Mouse (Mus musculus) liver, postnatal 0 days (tissue): ENCODE data around the gene Otub1. TPM values are rescaled to one million over a fixed set of nuclear protein-coding genes. Genes with fewer than 3 reads are reported as not detected.

Experiments
- ATAC-seq: fragments of 200-750 bp; cut with Nextera tagmentation; 2 replicates; pipeline ENCODE4 v1.8.0; 2017; ENCODE audit warnings: mild to moderate bottlenecking, moderate library complexity
- DNase-seq: peaks from one replicate; pipeline ENCODE4 v3.0.0-alpha.2; 2016
- H3K27ac ChIP-seq: fragments of 300-500 bp; sonication (generic); 2 replicates; pipeline ENCODE4 v1.5.1; 2014; ENCODE audit warnings: antibody characterized with exemption, moderate library complexity, mild to moderate bottlenecking, low read depth
- H3K27me3 ChIP-seq: fragments of 300-500 bp; sonication (generic); 2 replicates; pipeline ENCODE4 v1.6.1; 2014; ENCODE audit warnings: low read length, control low read depth, mixed read lengths; ENCODE audit not compliant: insufficient read depth
- H3K36me3 ChIP-seq: fragments of 300-500 bp; sonication (generic); replicated peaks from 2 replicates; pipeline ENCODE4 v1.6.1; 2014; ENCODE audit warnings: mild to moderate bottlenecking, control low read depth, low read length, moderate library complexity, mixed read lengths; ENCODE audit not compliant: insufficient read depth
- H3K4me1 ChIP-seq: fragments of 300-500 bp; sonication (generic); 2 replicates; pipeline ENCODE4 v1.6.1; 2014; ENCODE audit warnings: antibody characterized with exemption, mild to moderate bottlenecking, control low read depth; ENCODE audit not compliant: insufficient read depth
- H3K4me2 ChIP-seq: fragments of 300-500 bp; sonication (generic); 2 replicates; pipeline ENCODE4 v1.6.1; 2014; ENCODE audit warnings: low read depth, mild to moderate bottlenecking, low read length, moderate library complexity, mixed read lengths
- H3K4me3 ChIP-seq: fragments of 300-500 bp; sonication (generic); 2 replicates; pipeline ENCODE4 v1.5.1; 2014; ENCODE audit warnings: low read depth, low read length
- H3K9ac ChIP-seq: fragments of 300-500 bp; sonication (generic); replicated peaks from 2 replicates; pipeline ENCODE4 v1.6.1; 2014; ENCODE audit warnings: mild to moderate bottlenecking, moderate library complexity
- H3K9me3 ChIP-seq: fragments of 300-500 bp; sonication (generic); 2 replicates; pipeline ENCODE4 v1.6.1; 2016; ENCODE audit warnings: mild to moderate bottlenecking, control low read depth, low read length, mixed read lengths
- CTCF ChIP-seq: sonication (generic); IDR thresholded peaks from 2 replicates; pipeline ENCODE4 v1.5.1; 2016; ENCODE audit warnings: antibody characterized with exemption, low read depth
- EP300 ChIP-seq: IDR thresholded peaks from 2 replicates; pipeline ENCODE4 v1.6.1; 2016; ENCODE audit warnings: antibody characterized with exemption, low read depth, mild to moderate bottlenecking
- WGBS: fragments of 180-500 bp; shearing (Covaris S2); extraction: QIAGEN DNeasy Blood & Tissue Kit; methylation state at CpG from one replicate; pipeline ENCODE4 v1.1.7; 2014; ENCODE audit not compliant: insufficient replicate concordance; 5-methylcytosine and 5-hydroxymethylcytosine counted together
- polyA plus RNA-seq: library from polyadenylated mRNA; unstranded; fragments of >200 nt; fragmentation: Nextera tagmentation; extraction: Ambion mirVana; gene quantifications from 2 replicates; pipeline ENCODE4 v1.2.1, GENCODE M21; 2015

Otub1 gene
- polyA plus RNA-seq, 1 experiment from 2014 or later: 57.9 TPM

GRCm38 (mm10) chr19:7166200-7166711 lies 39.9 kb downstream of the Otub1 start:
- Histone ChIP-seq H3K9me3 (no peaks in the 10 kb centered on the region), H3K4me3 (peak overlapping the region; percentile 53), H3K9ac (no peak overlapping the region), H3K27me3 (peaks cover 49% of the 10 kb centered on the region), H3K27ac (no peak overlapping the region), H3K36me3 (no peaks in the 10 kb centered on the region), H3K4me2 (peak overlapping the region; percentile 79), H3K4me1 (peaks cover 9% of the 10 kb centered on the region; the same call in 1 of the 2 replicates)
- DNase-seq (no peak), ATAC-seq (no peak)
- 6% methylated on average over 10 of the region's 15 CpGs for whole genome bisulfite sequencing
- TF ChIP-seq CTCF: no peak
- TF ChIP-seq EP300: no peak

DNA sequence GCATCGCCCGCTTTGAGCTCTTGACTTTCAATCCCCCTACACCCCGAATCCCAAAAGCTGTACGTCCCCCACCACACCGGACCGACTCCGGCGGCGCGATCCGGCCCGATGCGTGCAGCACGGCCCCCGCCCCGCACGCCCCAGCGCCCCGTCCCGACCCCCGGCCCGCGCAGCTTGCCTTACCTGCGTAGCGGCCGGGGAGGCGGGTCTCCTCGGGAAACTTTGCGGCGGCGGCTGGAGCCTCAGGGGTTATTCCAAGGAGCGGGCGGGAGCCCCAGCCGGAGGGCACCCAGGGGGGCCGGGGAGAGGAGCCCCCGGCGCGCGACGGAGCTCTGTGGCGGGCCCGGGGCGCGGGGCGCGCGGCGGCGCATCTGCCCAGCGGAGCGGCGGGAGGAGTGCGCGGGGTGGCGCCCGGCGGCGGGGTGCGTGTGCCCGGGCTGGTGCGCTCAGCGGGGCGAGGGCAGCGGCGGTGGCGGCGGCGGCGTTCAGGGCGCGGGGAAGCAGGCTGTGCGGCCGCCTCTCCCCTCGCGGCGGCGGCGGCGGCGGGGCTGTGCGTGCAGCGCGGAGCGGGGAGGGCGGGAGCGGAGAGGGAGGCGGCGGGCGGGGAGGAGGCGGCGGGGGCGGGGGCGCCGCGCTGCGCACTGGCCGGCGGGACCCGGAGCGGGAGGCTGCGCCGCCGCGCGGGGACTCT lies 40.5 kb downstream of the Otub1 start:
- 0 out of 2 replicates have a peak, but pooled peaks have one; percentile 13 for ATAC-seq
- H3K27me3 ChIP-seq: peaks cover 49% of the 10 kb centered on the region
- H3K4me2 ChIP-seq: peak overlapping the region; percentile 79
- no peaks in the 10 kb centered on the region for H3K36me3 ChIP-seq
- no peak overlapping the region for H3K27ac ChIP-seq
- no peaks in the 10 kb centered on the region for H3K9me3 ChIP-seq
- no peak overlapping the region; the same call in none of the 2 replicates for H3K9ac ChIP-seq
- H3K4me1 ChIP-seq: peaks cover 9% of the 10 kb centered on the region; the same call in 1 of the 2 replicates
- WGBS: 1% methylated on average over 27 of the region's 105 CpGs
- no peak for DNase-seq
- peak overlapping the region; percentile 53 for H3K4me3 ChIP-seq
- TF ChIP-seq CTCF (no peak), EP300 (no peak)

GRCm38 (mm10) chr19:7164820-7165323 lies 41.2 kb downstream of the Otub1 start:
- no peak overlapping the region for H3K27ac ChIP-seq
- H3K27me3 ChIP-seq: peaks cover 49% of the 10 kb centered on the region
- no peaks in the 10 kb centered on the region for H3K9me3 ChIP-seq
- ATAC-seq: 0 out of 2 replicates have a peak, but pooled peaks have one; percentile 23
- no peak for TF ChIP-seq EP300
- no peak for TF ChIP-seq CTCF
- H3K4me1 ChIP-seq: peaks cover 13% of the 10 kb centered on the region
- H3K36me3 ChIP-seq: no peaks in the 10 kb centered on the region
- peak overlapping the region; percentile 79 for H3K4me2 ChIP-seq
- peak overlapping the region; percentile 22; the same call in 1 of the 2 replicates for H3K9ac ChIP-seq
- WGBS: 1% methylated on average over 35 of the region's 35 CpGs
- H3K4me3 ChIP-seq: peak overlapping the region; percentile 53
- DNase-seq: no peak

DNA sequence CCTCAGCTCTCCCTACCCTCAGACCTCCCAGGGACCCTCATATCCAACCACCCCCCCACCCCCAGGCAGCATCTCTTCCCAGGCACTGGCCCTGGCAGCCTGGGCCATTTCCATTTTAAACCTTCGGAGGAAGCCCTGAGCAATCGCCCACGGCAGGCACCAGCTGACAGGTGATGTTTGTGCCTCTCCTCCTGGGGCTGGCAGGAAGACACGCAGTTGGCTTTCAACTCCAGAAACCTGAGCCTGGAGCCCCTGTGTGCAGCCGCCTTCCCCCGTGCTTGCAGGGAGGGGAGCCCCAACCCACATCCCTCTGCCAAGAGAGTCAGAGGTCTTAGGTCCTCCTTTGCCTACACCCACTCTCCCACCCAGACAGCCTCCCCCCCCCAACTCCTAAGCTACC lies 41.9 kb downstream of the Otub1 start:
- TF ChIP-seq EP300 (no peak), CTCF (no peak)
- ATAC-seq (no peak), DNase-seq (no peak)
- H3K4me3 ChIP-seq: no peak overlapping the region
- WGBS: 11% methylated on average over 6 of the region's 6 CpGs
- H3K27ac ChIP-seq: no peak overlapping the region
- H3K4me2 ChIP-seq: peak overlapping the region; percentile 79; the same call in 1 of the 2 replicates
- H3K36me3 ChIP-seq: no peaks in the 10 kb centered on the region
- H3K9ac ChIP-seq: no peak overlapping the region
- H3K27me3 ChIP-seq: peaks cover 49% of the 10 kb centered on the region
- H3K4me1 ChIP-seq: peaks cover 13% of the 10 kb centered on the region
- no peaks in the 10 kb centered on the region for H3K9me3 ChIP-seq

GRCm38 (mm10) chr19:7161064-7161463 lies 45.1 kb downstream of the Otub1 start:
- no peak overlapping the region for H3K9ac ChIP-seq
- no peak for DNase-seq
- TF ChIP-seq CTCF (no peak), EP300 (no peak)
- peaks cover 13% of the 10 kb centered on the region for H3K4me1 ChIP-seq
- H3K36me3 ChIP-seq: no peaks in the 10 kb centered on the region
- no peak overlapping the region for H3K4me3 ChIP-seq
- no peak overlapping the region for H3K4me2 ChIP-seq
- WGBS: 69% methylated on average over 3 of the region's 3 CpGs
- H3K27ac ChIP-seq: no peak overlapping the region
- no peaks in the 10 kb centered on the region for H3K9me3 ChIP-seq
- ATAC-seq: no peak
- peaks cover 31% of the 10 kb centered on the region for H3K27me3 ChIP-seq

DNA sequence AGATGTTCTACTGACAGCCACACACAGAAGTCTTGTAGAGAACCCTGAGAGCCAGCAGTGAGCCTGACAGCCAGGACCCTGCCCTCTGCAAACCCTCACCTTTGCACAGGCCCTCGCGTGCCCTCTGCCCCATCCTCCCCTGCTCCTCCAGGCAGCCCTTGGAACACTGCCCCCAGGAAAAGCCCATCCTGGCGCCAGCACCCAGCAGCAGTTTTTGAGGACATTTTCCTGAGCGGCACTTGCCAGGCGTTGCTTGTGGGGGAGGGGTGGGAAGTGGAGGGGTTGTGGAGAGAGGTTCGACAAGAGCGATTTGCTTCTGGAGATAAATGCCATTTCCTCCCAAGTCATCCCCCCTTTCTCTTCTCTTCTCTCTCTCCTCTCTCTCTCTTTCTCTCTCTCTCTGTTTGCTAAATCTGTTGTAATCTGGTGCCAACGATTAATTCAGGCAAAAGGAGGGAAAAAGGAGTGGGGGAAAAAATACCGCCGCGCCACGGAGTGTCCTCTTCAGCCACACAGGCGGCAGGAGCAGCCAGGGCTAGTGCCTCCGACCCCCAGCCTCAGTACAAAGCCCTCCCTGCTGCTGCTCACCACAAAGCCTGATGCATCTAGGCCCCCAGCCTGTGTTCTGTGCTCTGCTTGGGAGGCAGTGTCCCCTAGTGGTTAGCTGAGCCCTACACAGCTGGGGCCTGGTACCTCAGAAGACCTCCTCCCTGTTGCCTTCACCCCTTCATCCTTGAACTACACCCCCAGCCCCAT lies 45.8 kb downstream of the Otub1 start:
- Histone ChIP-seq H3K36me3 (no peaks in the 10 kb centered on the region), H3K4me3 (no peak overlapping the region), H3K9ac (no peak overlapping the region), H3K4me2 (no peak overlapping the region), H3K27me3 (peaks cover 27% of the 10 kb centered on the region), H3K4me1 (peaks cover 8% of the 10 kb centered on the region), H3K9me3 (no peaks in the 10 kb centered on the region), H3K27ac (no peak overlapping the region)
- ATAC-seq (no peak), DNase-seq (peak; percentile 40)
- TF ChIP-seq EP300: no peak
- peak; percentile 80 for TF ChIP-seq CTCF
- WGBS: 16% methylated on average over 14 of the region's 14 CpGs
